Mouse (Mus musculus) brain, embryonic 14.5 days (tissue): ENCODE data around the gene Abcg4.

Source experiments
- CTCF ChIP-seq: fragments of 200-500 bp; IDR thresholded peaks from 2 replicates; pipeline ENCODE4 v1.5.1; 2012; ENCODE audit warnings: inconsistent platforms, mild to moderate bottlenecking, moderate library complexity, borderline replicate concordance; ENCODE audit not compliant: insufficient read depth, insufficient read length; ENCODE audit errors: extremely low read depth
- POLR2A ChIP-seq: fragments of 200-500 bp; IDR thresholded peaks from 2 replicates; pipeline ENCODE4 v1.6.1; 2012; ENCODE audit warnings: mild to moderate bottlenecking, inconsistent platforms, borderline replicate concordance; ENCODE audit not compliant: poor library complexity, insufficient read depth, insufficient read length, severe bottlenecking; ENCODE audit errors: extremely low read depth

GRCm38 (mm10) chr9:44306532-44306931 lies 18.1 kb upstream of the Abcg4 start:
- TF ChIP-seq CTCF (no peak), POLR2A (no peak)
